Mouse (Mus musculus): ENCODE measurements around the gene Wdfy2. TPM values are rescaled to one million over a fixed set of nuclear protein-coding genes. Genes with fewer than 3 reads are reported as not detected.

Wdfy2 gene
- polyA plus RNA-seq, 1 experiment: 2.6 TPM

DNA sequence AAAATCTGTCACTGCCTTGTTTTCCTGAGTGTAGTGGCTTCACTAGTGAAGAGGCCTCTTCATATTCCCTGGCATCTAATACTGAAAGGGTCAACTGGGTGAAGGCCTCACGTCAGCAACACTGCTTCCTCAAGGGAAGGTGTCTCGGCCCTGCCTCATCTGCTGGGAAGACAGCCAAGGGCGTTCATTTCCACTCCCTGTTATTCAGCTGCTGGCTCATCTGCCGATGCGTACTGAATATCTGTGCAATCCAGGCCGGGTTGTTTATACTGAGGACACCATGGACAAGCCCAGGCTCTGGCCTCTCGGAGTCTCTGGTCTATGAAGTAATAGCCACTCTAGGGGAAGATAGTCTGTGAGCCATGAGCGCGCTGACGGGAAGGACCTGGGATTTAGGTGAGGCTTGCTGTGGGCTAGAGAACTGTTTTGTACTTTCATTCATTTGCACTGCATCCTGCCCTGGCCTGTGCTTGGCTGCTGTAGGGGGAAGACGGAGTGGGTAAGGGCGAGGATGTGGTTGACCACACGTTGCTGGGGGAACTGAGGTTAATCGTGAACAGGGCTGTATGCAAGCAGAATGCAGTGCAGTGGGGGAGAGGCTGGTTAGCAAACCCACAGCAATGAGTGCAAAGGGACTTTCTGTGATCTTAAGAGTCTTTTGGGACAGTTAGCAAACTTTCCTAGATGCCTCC, 103.1 kb downstream of the Wdfy2 start:
- WGBS: 59% methylated on average over 14 of the region's 14 CpGs
- H3K27me3 ChIP-seq (ENCODE audit: control insufficient read depth, insufficient read depth, low read length): no peaks in the 10 kb centered on the region
- no peak for TF ChIP-seq POLR2A (IDR thresholded peaks at IDR 0.05; ENCODE audit: low read depth, low read length)
- TF ChIP-seq CTCF (IDR thresholded peaks at IDR 0.05; ENCODE audit: extremely low read depth, insufficient read length, insufficient replicate concordance, low read depth, low read length): no peak
- H3K4me3 ChIP-seq (ENCODE audit: low read depth, low read length): no peak overlapping the region
- H3K36me3 ChIP-seq (ENCODE audit: control insufficient read depth, insufficient read depth, low read length): peaks cover 2% of the 10 kb centered on the region; the same call in 1 of the 2 replicates
- 0 out of 2 replicates have a peak overlapping the region, but pooled peaks have one; percentile 12 for H3K27ac ChIP-seq (ENCODE audit: insufficient read depth, low read depth, low read length)
- peaks cover 5% of the 10 kb centered on the region; the same call in 1 of the 2 replicates for H3K4me1 ChIP-seq (ENCODE audit: control insufficient read depth, insufficient read depth, insufficient read length, low read length)

DNA sequence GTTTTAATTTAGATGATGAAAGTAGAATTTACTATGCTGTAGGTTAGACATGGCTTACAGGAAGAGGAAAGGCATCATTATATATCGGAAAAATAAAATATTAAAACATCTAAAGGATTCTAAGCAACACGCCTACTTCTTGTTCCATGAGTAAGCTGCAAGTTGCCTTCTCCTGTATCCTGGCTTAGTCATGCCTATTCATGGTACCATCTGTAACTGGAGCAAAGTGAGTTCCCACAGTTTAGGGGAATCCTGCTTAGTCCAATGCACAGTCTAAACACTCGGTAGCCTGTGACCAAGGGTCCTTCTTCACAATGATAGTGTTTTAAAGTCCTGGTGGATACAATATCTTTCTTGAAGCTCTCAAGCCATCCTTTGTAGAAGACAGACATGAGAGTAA, 109.3 kb downstream of the Wdfy2 start:
- 96% methylated on average over 3 of the region's 3 CpGs for WGBS
- H3K36me3 ChIP-seq (ENCODE audit: control insufficient read depth, insufficient read depth, low read length): peaks cover 4% of the 10 kb centered on the region; the same call in 1 of the 2 replicates
- TF ChIP-seq CTCF (IDR thresholded peaks at IDR 0.05; ENCODE audit: extremely low read depth, insufficient read length, insufficient replicate concordance, low read depth, low read length): no peak
- TF ChIP-seq POLR2A (IDR thresholded peaks at IDR 0.05; ENCODE audit: low read depth, low read length): no peak
- H3K27ac ChIP-seq (ENCODE audit: insufficient read depth, low read depth, low read length): no peak overlapping the region
- H3K4me3 ChIP-seq (ENCODE audit: low read depth, low read length): no peak overlapping the region
- H3K27me3 ChIP-seq (ENCODE audit: control insufficient read depth, insufficient read depth, low read length): no peaks in the 10 kb centered on the region
- no peaks in the 10 kb centered on the region for H3K4me1 ChIP-seq (ENCODE audit: control insufficient read depth, insufficient read depth, insufficient read length, low read length)

DNA sequence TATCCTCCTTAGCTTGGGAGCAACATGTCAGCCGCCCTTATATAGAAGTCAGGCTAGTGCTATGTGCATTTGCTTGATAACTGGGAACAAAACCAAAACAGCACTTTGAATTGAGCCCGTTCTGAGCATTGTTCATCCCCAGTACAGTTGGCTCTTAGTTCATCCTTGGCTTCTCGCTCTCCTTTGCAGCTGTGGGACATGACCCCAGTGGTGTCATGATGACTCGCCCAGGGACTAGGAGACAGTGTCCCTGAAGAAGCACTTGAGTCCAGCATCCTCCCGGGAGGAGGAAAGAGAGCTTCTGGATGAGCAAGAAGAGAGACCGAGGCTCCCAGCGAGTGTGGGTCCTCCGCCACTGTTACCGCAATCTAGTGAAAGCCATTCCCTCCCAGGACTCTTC, 118.6 kb downstream of the Wdfy2 start:
- TF ChIP-seq POLR2A (IDR thresholded peaks at IDR 0.05; ENCODE audit: low read depth, low read length): no peak
- no peak for TF ChIP-seq CTCF (IDR thresholded peaks at IDR 0.05; ENCODE audit: extremely low read depth, insufficient read length, insufficient replicate concordance, low read depth, low read length)
- Histone ChIP-seq H3K27me3 (ENCODE audit: control insufficient read depth, insufficient read depth, low read length) (no peaks in the 10 kb centered on the region), H3K27ac (ENCODE audit: insufficient read depth, low read depth, low read length) (no peak overlapping the region), H3K4me3 (ENCODE audit: low read depth, low read length) (no peak overlapping the region), H3K4me1 (ENCODE audit: control insufficient read depth, insufficient read depth, insufficient read length, low read length) (no peaks in the 10 kb centered on the region), H3K36me3 (ENCODE audit: control insufficient read depth, insufficient read depth, low read length) (peaks cover 17% of the 10 kb centered on the region)
- 80% methylated on average over 9 of the region's 9 CpGs for WGBS

GRCm38 (mm10) chr14:62963632-62964031, 126.2 kb downstream of the Wdfy2 start:
- Histone ChIP-seq H3K27me3 (ENCODE audit: control insufficient read depth, insufficient read depth, low read length) (no peaks in the 10 kb centered on the region), H3K4me1 (ENCODE audit: control insufficient read depth, insufficient read depth, insufficient read length, low read length) (0 out of 2 replicates have a peak, but pooled peaks cover 2% of the 10 kb centered on the region), H3K27ac (ENCODE audit: insufficient read depth, low read depth, low read length) (no peak overlapping the region), H3K4me3 (ENCODE audit: low read depth, low read length) (no peak overlapping the region), H3K36me3 (ENCODE audit: control insufficient read depth, insufficient read depth, low read length) (no peaks in the 10 kb centered on the region)
- WGBS: 81% methylated on average over 4 of the region's 4 CpGs
- TF ChIP-seq POLR2A (IDR thresholded peaks at IDR 0.05; ENCODE audit: low read depth, low read length) (no peak), CTCF (IDR thresholded peaks at IDR 0.05; ENCODE audit: extremely low read depth, insufficient read length, insufficient replicate concordance, low read depth, low read length) (no peak)

DNA sequence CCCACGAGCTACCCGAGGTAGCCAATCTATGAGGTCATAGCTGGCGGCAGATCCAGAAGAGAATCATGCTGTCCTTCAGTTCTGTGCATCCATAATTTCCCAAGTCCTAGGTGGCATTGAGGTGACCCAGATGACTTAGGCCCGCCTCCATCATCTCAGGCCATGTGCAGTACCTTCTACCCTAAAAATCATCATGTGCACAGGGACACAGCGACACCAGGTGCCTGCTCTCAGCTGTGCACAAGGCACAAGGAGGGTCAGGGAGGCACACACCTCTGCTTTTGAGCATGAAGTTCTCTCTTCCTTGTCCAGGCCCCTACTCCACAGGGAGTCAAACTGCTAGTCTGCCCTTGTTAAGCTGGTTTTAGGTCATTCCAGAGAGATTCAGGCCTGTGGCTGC, 127.9 kb downstream of the Wdfy2 start:
- no peak for TF ChIP-seq CTCF (IDR thresholded peaks at IDR 0.05; ENCODE audit: extremely low read depth, insufficient read length, insufficient replicate concordance, low read depth, low read length)
- no peak for TF ChIP-seq POLR2A (IDR thresholded peaks at IDR 0.05; ENCODE audit: low read depth, low read length)
- Histone ChIP-seq H3K27ac (ENCODE audit: insufficient read depth, low read depth, low read length) (no peak overlapping the region), H3K4me3 (ENCODE audit: low read depth, low read length) (no peak overlapping the region), H3K4me1 (ENCODE audit: control insufficient read depth, insufficient read depth, insufficient read length, low read length) (0 out of 2 replicates have a peak, but pooled peaks cover 2% of the 10 kb centered on the region), H3K27me3 (ENCODE audit: control insufficient read depth, insufficient read depth, low read length) (no peaks in the 10 kb centered on the region), H3K36me3 (ENCODE audit: control insufficient read depth, insufficient read depth, low read length) (no peaks in the 10 kb centered on the region)
- WGBS: 80% methylated on average over 5 of the region's 5 CpGs

DNA sequence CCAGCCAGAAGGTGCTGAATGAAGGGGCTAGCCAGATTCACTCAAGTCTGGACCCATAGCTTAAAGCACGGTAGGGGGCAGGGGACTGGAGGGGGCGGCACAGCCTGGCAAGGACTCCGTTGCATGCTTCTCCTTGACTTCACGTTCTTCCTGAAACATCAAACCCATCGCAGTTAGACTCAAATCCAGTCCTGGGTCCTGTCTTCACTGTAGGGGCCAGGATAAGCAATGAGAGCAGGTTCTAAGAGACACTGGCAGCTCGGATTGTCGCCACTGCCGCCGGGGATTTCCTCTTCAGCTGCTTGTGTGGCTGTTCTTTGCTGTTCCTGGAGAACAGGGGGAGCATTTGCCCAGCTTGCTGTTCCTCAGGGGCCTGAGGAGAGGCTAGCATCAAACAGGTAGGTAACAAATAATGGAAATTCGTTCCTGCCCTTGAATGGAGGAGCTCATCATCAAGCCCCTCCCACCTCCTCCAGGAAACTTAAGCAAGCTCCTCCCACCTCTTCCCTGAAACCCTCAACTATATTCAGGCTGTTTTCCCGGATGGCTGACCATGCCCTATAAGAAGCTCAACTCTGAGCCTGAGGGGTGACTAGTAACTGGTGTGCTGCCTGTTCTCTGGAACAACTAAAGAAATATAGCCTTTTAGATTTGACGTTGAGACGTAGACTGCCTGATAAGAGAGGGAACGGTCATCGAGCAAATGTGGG, 128.5 kb downstream of the Wdfy2 start:
- Histone ChIP-seq H3K27ac (ENCODE audit: insufficient read depth, low read depth, low read length) (no peak overlapping the region), H3K4me3 (ENCODE audit: low read depth, low read length) (peak overlapping the region; percentile 31), H3K4me1 (ENCODE audit: control insufficient read depth, insufficient read depth, insufficient read length, low read length) (0 out of 2 replicates have a peak, but pooled peaks cover 2% of the 10 kb centered on the region), H3K27me3 (ENCODE audit: control insufficient read depth, insufficient read depth, low read length) (no peaks in the 10 kb centered on the region), H3K36me3 (ENCODE audit: control insufficient read depth, insufficient read depth, low read length) (no peaks in the 10 kb centered on the region)
- 25% methylated on average over 15 of the region's 15 CpGs for WGBS
- TF ChIP-seq CTCF (IDR thresholded peaks at IDR 0.05; ENCODE audit: extremely low read depth, insufficient read length, insufficient replicate concordance, low read depth, low read length): no peak
- no peak for TF ChIP-seq POLR2A (IDR thresholded peaks at IDR 0.05; ENCODE audit: low read depth, low read length)

GRCm38 (mm10) chr14:62975046-62975445, 137.6 kb downstream of the Wdfy2 start:
- H3K4me3 ChIP-seq (ENCODE audit: low read depth, low read length): no peak overlapping the region
- 8% methylated on average over 5 of the region's 5 CpGs for WGBS
- no peaks in the 10 kb centered on the region for H3K36me3 ChIP-seq (ENCODE audit: control insufficient read depth, insufficient read depth, low read length)
- no peaks in the 10 kb centered on the region for H3K4me1 ChIP-seq (ENCODE audit: control insufficient read depth, insufficient read depth, insufficient read length, low read length)
- TF ChIP-seq POLR2A (IDR thresholded peaks at IDR 0.05; ENCODE audit: low read depth, low read length) (no peak), CTCF (IDR thresholded peaks at IDR 0.05; ENCODE audit: extremely low read depth, insufficient read length, insufficient replicate concordance, low read depth, low read length) (peak; percentile 73; the same call in 1 of the 2 replicates)
- no peak overlapping the region for H3K27ac ChIP-seq (ENCODE audit: insufficient read depth, low read depth, low read length)
- H3K27me3 ChIP-seq (ENCODE audit: control insufficient read depth, insufficient read depth, low read length): no peaks in the 10 kb centered on the region; the same call in 1 of the 2 replicates

All from small intestine, adult 2 months (tissue).